Mouse (Mus musculus) hindbrain, embryonic 14.5 days (tissue): ENCODE results near the gene AU021092. TPM values are rescaled to one million over a fixed set of nuclear protein-coding genes. Genes with fewer than 3 reads are reported as not detected.

Experiments
- ATAC-seq: fragments of 200-750 bp; cut with Nextera tagmentation; 2 replicates; pipeline ENCODE4 v1.8.0; 2017; ENCODE audit warnings: moderate number of reproducible peaks, mild to moderate bottlenecking, moderate TSS enrichment, moderate library complexity; ENCODE audit not compliant: low FRiP score
- DNase-seq: peaks from one replicate; pipeline ENCODE4 v3.0.0-alpha.2; 2015; ENCODE audit warnings: low spot score
- H3K27ac ChIP-seq: fragments of 300-500 bp; sonication (generic); 2 replicates; pipeline ENCODE4 v1.5.1; 2014; ENCODE audit warnings: mild to moderate bottlenecking, moderate library complexity
- H3K27me3 ChIP-seq: fragments of 300-500 bp; sonication (generic); 2 replicates; pipeline ENCODE4 v1.6.1; 2014; ENCODE audit warnings: mild to moderate bottlenecking, low read length, mixed read lengths; ENCODE audit not compliant: control insufficient read depth, insufficient read depth
- H3K36me3 ChIP-seq: fragments of 300-500 bp; sonication (generic); replicated peaks from 2 replicates; pipeline ENCODE4 v1.6.1; 2014; ENCODE audit not compliant: control insufficient read depth, insufficient read depth
- H3K4me1 ChIP-seq: fragments of 300-500 bp; sonication (generic); replicated peaks from 2 replicates; pipeline ENCODE4 v1.6.1; 2014; ENCODE audit warnings: antibody characterized with exemption, low read length, mixed read lengths; ENCODE audit not compliant: control insufficient read depth, insufficient read depth
- H3K4me2 ChIP-seq: fragments of 300-500 bp; sonication (generic); replicated peaks from 2 replicates; pipeline ENCODE4 v1.6.1; 2014; ENCODE audit warnings: mild to moderate bottlenecking, moderate library complexity
- H3K4me3 ChIP-seq: fragments of 300-500 bp; sonication (generic); replicated peaks from 2 replicates; pipeline ENCODE4 v1.5.1; 2014; ENCODE audit warnings: mild to moderate bottlenecking, low read length
- H3K9ac ChIP-seq: fragments of 300-500 bp; sonication (generic); 2 replicates; pipeline ENCODE4 v1.6.1; 2014
- H3K9me3 ChIP-seq: fragments of 300-500 bp; sonication (generic); 2 replicates; pipeline ENCODE4 v1.6.1; 2016; ENCODE audit warnings: low read length; ENCODE audit not compliant: control insufficient read depth
- WGBS: fragments of 180-500 bp; shearing (Covaris S2); extraction: QIAGEN DNeasy Blood & Tissue Kit; methylation state at CpG from one replicate; pipeline ENCODE4 v1.1.7; 2014; 5-methylcytosine and 5-hydroxymethylcytosine counted together
- polyA plus RNA-seq: library from polyadenylated mRNA; unstranded; fragments of >200 nt; fragmentation: Nextera tagmentation; extraction: Ambion mirVana; gene quantifications from 2 replicates; pipeline ENCODE4 v1.2.1, GENCODE M21; 2014

AU021092 gene
- 17.2 and 18.8 TPM in 2 replicates for polyA plus RNA-seq

DNA sequence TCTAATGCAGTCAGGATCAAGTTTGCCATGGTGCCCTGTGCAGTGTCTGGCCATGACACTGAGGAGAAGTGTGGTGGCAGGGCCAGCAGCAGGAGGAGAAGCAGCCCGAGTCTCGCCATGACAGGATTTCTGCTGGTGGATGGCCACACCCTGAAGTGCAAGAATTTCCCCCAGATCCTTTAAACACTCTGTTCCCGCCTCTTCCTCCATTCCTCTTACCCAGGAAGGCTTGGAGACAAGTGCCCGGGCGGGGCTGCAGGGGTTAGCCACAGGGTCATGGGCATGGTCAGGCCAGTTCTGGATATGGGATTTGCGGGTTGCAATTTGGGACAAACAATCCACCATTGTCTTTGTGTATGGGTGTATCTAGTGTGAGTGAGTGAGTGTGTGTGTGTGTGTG is at the start of gene AU021092:
Gene AU021092 (minus strand): TSS at position 160 of the 400 bp plus-strand sequence.
- H3K27ac ChIP-seq = no peak within 1 kb of the TSS

DNA sequence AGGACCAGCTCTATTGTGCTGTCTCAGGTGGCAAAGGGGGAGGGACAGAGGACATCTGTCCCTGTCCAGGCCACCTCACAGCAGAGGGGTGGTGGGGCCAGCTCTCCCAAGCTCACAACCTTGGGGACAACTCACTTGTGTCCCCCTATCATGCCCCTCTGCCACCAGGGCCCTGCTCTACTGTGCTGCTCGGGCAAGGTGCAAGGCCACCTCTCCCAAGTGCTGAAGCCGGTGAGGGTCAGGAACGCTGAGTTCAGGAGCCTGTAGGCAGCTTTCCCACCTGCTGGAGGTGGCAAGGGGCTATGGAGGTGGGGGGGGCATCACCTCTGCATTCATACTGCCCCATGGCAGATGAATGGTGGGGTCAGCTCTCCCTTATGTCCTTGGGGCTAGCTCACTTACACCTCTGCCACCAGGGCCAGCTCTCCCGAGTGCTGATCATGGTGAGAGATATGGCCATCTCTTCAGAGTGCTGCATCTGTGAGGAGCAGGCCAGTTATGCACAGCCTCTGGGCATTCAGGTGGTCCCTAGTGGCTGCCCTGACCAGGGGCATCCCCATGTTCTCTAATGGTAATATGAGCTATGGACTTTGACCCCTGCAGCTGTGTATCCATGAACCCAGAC is 49.4 kb upstream of the AU021092 start:
- Histone ChIP-seq H3K36me3 (no peaks in the 10 kb centered on the region), H3K27ac (no peak overlapping the region), H3K27me3 (no peaks in the 10 kb centered on the region), H3K4me1 (no peaks in the 10 kb centered on the region), H3K4me3 (no peak overlapping the region), H3K9me3 (peaks cover under 1% of the 10 kb centered on the region), H3K9ac (no peak overlapping the region), H3K4me2 (no peak overlapping the region)
- WGBS = 84% methylated on average over 4 of the region's 4 CpGs
- ATAC-seq (no peak), DNase-seq (no peak)

More for the DNA sequence above, at the start of gene AU021092:
- WGBS = 71% methylated on average over 6 of the region's 6 CpGs
- no peak within 1 kb of the TSS for H3K4me2 ChIP-seq
- H3K9ac ChIP-seq = no peak within 1 kb of the TSS
- peaks cover 3% of the 10 kb centered on the region; the same call in 1 of the 2 replicates for H3K27me3 ChIP-seq
- H3K36me3 ChIP-seq = no peaks in the 10 kb centered on the region
- ATAC-seq (no peak), DNase-seq (no peak)
- H3K4me3 ChIP-seq = no peak within 1 kb of the TSS
- H3K9me3 ChIP-seq = no peaks in the 10 kb centered on the region
- no peaks in the 10 kb centered on the region for H3K4me1 ChIP-seq

DNA sequence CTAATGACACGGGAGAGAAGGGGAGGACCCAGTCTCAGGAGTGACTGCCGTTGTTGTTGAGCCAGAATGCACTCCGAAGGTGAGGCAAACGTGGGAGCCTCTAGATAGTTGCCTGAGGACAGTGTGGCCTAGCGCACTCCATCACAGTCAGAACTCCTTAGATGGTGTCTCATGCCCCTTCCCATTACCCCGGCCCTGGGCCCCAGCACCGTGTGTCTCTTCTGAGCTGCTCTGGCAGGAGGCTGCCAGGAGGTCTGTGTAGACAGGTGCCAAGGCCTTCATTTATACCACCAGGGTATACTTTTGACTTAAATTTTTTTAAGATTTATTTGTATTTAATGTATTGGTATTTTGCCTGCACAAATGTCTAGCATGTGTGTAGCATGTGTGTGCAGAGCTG is 41.8 kb upstream of the AU021092 start:
- Histone ChIP-seq H3K9ac (no peak overlapping the region), H3K4me3 (no peak overlapping the region), H3K4me2 (no peak overlapping the region), H3K9me3 (peaks cover 13% of the 10 kb centered on the region), H3K4me1 (no peaks in the 10 kb centered on the region), H3K27me3 (no peaks in the 10 kb centered on the region), H3K36me3 (no peaks in the 10 kb centered on the region), H3K27ac (no peak overlapping the region)
- WGBS = 87% methylated on average over 7 of the region's 7 CpGs
- DNase-seq = no peak
- no peak for ATAC-seq

DNA sequence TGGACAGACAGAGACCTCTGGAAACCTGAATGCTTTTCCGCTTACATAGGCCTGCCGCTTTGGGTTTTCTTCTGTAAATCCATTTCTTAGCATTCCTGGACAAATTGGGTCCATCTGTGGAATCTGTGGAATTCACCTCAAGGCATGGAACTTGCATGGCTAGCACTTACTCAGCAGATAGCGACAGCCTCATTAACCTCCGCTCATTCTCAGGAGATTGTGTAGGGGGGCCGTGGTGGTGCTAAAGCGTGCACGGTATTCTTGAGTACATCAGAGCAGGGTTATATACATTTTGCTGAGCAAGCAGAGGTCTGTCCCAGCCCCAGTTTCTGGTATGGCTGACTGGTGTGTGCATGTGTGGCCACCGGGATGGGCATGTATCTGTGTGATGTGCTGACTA is 41.1 kb upstream of the AU021092 start:
- H3K27me3 ChIP-seq = no peaks in the 10 kb centered on the region
- no peak overlapping the region for H3K27ac ChIP-seq
- ATAC-seq = no peak
- 79% methylated on average over 8 of the region's 8 CpGs for WGBS
- H3K4me2 ChIP-seq = no peak overlapping the region
- no peak for DNase-seq
- H3K4me1 ChIP-seq = no peaks in the 10 kb centered on the region
- H3K9me3 ChIP-seq = peaks cover 13% of the 10 kb centered on the region
- no peaks in the 10 kb centered on the region for H3K36me3 ChIP-seq
- H3K9ac ChIP-seq = no peak overlapping the region
- no peak overlapping the region for H3K4me3 ChIP-seq

DNA sequence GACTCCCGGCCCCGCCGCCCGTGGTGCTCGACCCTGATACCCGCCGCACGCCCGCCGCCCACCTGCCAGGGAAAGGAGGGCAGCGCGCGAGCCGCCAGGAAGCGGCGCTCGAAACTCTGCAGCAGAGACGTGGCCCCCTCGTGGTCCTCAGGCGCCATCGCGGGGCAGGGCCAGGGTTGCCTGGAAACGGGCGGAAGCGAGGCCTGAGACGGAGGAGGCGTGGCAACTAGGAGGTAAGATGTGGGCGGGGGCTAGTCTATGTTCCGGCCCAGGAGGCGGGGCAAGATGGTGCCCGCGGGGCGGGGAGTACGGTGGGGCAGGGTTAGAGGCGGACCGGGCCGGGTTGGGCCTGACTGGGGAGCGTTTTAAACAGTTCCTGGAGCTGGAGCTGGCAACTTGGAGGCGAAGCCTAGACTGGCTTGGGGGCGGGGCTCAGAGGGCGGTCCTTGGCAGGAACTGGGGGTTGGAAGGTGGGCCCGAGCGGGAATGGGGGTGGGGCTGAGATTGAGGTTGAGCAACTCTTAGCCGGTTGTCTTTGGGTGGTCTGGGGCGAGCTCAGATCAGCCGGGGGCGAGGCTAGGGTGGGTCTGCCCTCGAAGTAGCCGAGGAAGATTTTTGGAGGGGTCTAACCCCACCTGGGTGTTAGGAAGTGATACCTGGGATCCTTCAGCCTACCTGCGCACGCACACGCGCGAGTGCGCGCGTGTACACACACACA is 33.8 kb upstream of the AU021092 start, which contains the start of gene Eef2kmt:
Gene Eef2kmt (minus strand): TSS at position 205 of the 718 bp plus-strand sequence.
- DNase-seq (peak; percentile 97), ATAC-seq (peak; percentile 98)
- Histone ChIP-seq H3K9ac (peak within 1 kb of the TSS; percentile 55), H3K4me3 (peak within 1 kb of the TSS; percentile 54), H3K27me3 (no peaks in the 10 kb centered on the region), H3K9me3 (no peaks in the 10 kb centered on the region), H3K4me1 (peaks cover 5% of the 10 kb centered on the region; the same call in 1 of the 2 replicates), H3K36me3 (no peaks in the 10 kb centered on the region), H3K4me2 (peak within 1 kb of the TSS; percentile 88), H3K27ac (peak within 1 kb of the TSS; percentile 27; the same call in 1 of the 2 replicates)
- 1% methylated on average over 57 of the region's 57 CpGs for WGBS

DNA sequence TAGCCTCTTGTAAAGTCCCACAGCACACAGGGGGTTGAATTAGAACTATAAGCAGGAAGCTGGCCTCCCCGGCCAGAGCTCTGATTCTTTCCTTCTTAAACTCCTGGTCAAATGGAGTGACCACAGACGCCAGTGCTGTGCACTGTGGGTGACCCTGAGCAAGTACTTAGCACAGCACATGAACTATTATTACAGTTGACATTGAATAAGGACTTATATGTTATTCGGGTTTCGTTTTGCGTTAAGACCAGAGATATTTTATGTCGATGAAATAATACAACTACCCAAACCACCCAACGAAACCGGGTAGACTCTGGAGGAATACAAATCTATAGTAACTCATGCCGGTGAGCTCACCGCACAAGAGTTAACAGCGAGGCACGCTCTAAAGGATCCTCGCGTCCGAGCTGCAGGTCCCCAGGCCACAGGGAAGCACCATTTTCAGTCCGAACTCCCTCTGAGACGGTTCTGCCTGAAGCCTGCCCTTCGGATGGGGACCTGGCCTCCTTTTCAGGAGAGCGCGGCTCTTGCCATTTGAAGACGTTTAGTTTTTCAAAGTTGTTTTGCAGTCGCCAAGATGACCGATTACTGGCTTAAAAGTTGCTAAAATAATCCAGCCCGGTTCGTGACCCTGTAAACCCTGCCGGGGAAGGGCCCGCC is 33.1 kb upstream of the AU021092 start:
- H3K4me1 ChIP-seq = peaks cover 5% of the 10 kb centered on the region; the same call in 1 of the 2 replicates
- H3K27ac ChIP-seq = peak overlapping the region; percentile 14; the same call in 1 of the 2 replicates
- H3K27me3 ChIP-seq = no peaks in the 10 kb centered on the region
- H3K9ac ChIP-seq = peak overlapping the region; percentile 55
- peak overlapping the region; percentile 88 for H3K4me2 ChIP-seq
- WGBS = 2% methylated on average over 27 of the region's 27 CpGs
- H3K9me3 ChIP-seq = no peaks in the 10 kb centered on the region
- peak; percentile 49 for DNase-seq
- no peak for ATAC-seq
- peak overlapping the region; percentile 54 for H3K4me3 ChIP-seq
- H3K36me3 ChIP-seq = no peaks in the 10 kb centered on the region

DNA sequence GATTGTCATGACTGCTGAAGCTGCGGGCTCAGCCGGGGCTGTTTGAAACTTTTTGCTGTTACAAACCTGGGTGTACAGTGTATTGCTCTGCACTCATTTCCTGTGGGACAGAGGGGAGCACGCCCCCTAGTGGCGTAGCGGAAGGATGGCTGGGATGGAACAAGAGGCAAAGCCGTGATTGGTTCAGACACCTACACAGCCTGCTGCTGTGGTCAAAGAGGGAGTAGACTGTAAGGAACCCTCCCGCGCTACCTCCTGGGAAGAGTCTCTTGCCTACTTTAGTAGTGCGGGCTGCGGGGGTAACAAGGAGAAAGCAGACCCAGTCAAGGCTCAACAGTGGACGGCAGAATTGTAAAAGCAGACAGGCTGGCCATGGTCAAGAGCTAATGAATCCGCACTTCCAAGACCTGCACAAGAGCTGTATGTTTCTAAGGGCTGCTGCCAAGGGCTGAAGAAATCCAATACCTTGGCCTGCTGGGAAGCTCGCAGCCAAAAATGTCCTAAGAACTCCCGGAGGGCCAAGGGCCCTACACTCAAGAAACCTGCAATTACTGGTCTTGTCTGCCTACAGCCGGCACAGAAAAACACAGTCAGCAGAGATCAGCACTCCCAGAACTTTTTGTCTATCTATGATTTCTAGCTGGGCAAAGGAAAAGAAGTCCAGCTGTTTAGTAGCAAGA is 32.4 kb upstream of the AU021092 start:
- 7% methylated on average over 15 of the region's 15 CpGs for WGBS
- Histone ChIP-seq H3K9ac (peak overlapping the region; percentile 55; the same call in 1 of the 2 replicates), H3K4me1 (peaks cover 5% of the 10 kb centered on the region; the same call in 1 of the 2 replicates), H3K27me3 (no peaks in the 10 kb centered on the region), H3K27ac (no peak overlapping the region), H3K9me3 (no peaks in the 10 kb centered on the region), H3K4me3 (peak overlapping the region; percentile 54), H3K4me2 (peak overlapping the region; percentile 88), H3K36me3 (no peaks in the 10 kb centered on the region)
- DNase-seq (peak; percentile 71), ATAC-seq (peak; percentile 5; the same call in 1 of the 2 replicates)

DNA sequence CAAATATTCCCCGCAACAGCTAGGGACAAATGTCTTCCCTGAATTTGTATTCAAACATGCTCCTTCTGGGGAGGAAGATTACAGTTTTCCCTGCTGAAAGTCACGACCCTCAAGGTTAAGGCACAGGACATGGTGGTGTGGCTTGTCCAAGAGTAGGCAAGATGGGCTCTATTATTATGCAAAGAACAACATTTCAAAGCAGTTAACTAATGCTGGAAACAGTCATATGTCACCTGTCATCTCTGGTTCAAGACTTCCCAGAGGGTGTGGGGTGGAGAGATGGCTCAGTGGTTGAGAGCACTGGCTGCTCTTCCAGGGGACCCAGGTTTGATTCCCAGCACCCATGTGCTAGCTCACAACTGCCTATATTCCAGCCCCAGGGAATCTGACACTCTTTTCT is 30.2 kb upstream of the AU021092 start:
- Histone ChIP-seq H3K4me3 (no peak overlapping the region), H3K9ac (no peak overlapping the region), H3K36me3 (peaks cover 14% of the 10 kb centered on the region), H3K9me3 (no peaks in the 10 kb centered on the region), H3K4me1 (peaks cover 5% of the 10 kb centered on the region; the same call in 1 of the 2 replicates), H3K4me2 (no peak overlapping the region), H3K27ac (no peak overlapping the region), H3K27me3 (no peaks in the 10 kb centered on the region)
- 91% methylated on average over 2 of the region's 2 CpGs for WGBS
- ATAC-seq = no peak
- no peak for DNase-seq
